Mouse (Mus musculus): ENCODE data around the gene Gsdma. TPM values are rescaled to one million over a fixed set of nuclear protein-coding genes. Genes with fewer than 3 reads are reported as not detected.
"Not testable (repeated sequence)": the region's sequence is repeated elsewhere in the genome, so short reads cannot be mapped to it uniquely, and the experiment has no call there.

Gene Gsdma
- total RNA-seq, 2 experiments from 2014 or later, result not detected

DNA sequence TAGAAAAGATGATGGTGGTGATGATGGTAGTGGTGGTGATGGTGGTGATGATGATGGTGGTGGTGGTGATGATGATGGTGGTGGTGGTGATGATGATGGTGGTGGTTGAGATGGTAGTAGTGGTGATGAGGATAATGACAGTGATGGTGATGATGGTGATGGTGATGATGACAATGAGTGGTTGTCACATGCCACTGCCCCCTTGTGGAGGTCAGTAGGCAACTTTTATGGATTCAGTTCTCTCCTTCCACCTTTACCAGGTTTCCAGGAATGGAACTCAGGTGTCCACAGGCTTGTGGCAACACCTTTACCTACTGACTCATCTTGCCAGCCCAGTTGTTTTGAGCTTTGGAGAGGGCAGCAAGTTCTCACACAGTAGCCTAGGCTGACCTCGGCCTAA lies 15.9 kb downstream of the Gsdma start:
- no peak for DNase-seq (ENCODE audit: low spot score)
- intact Hi-C loops (cut with DNase I), result no loop called here

- intact Hi-C loops (cut with DNase I); DNase-seq (ENCODE audit: low spot score): not testable (repeated sequence)
These were observed 16.4 kb downstream of the Gsdma start for GRCm38 (mm10) chr11:98680595-98680994.

GRCm38 (mm10) chr11:98681186-98681585 lies 17.0 kb downstream of the Gsdma start:
- intact Hi-C loops (cut with DNase I), result no loop called here
- no peak for DNase-seq (ENCODE audit: low spot score)

GRCm38 (mm10) chr11:98681786-98682745 lies 17.9 kb downstream of the Gsdma start, which contains the start of gene Psmd3:
TSS of gene Psmd3 (plus strand) at chr11:98682554.
- intact Hi-C loops (cut with DNase I), result no loop called here
- DNase-seq (ENCODE audit: low spot score), result peak; percentile 93

DNA sequence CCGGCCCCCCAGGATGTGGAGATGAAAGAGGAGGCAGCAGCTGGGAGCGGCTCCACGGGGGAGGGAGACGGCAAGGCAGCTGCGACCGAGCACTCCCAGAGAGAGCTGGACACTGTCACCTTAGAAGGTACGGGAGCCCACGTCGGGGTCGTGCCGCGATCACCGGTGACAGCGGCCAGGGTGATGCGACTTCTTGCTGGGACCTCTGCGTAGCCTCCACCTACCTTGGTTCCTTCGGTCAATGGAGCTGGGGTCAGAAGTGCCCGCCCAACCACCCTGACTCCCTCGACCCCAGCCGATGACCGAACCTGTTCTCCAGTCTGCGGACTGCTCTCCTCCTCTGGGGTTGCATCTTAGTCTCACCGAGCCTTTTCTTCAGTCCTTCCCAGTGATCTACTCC lies 18.7 kb downstream of the Gsdma start:
- intact Hi-C loops (cut with DNase I), result no loop called here
- no peak for DNase-seq (ENCODE audit: low spot score)

GRCm38 (mm10) chr11:98685642-98686041 lies 21.5 kb downstream of the Gsdma start:
- intact Hi-C loops (cut with DNase I), result no loop called here
- DNase-seq (ENCODE audit: low spot score), result no peak

DNA sequence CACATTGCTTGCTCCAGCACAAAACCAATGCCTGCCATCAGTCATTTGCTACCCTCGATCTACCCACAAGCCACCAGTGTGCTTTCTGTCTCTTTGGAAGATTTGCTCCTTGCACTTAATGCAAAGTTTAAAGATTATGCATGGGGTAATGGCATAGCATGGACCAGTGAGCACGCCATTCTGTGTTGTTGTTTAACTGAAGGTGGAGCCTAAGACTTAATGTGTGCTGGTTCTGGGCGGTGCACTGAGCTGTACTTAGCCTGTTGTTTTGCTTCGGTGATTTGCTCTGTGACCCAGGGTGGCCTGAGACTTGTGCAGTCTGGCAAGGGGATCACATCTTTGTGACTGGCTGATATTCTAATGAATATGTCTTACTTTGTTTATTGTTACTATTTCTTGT lies 22.8 kb downstream of the Gsdma start:
- DNase-seq (ENCODE audit: low spot score), result no peak
- intact Hi-C loops (cut with DNase I), result no loop called here

DNA sequence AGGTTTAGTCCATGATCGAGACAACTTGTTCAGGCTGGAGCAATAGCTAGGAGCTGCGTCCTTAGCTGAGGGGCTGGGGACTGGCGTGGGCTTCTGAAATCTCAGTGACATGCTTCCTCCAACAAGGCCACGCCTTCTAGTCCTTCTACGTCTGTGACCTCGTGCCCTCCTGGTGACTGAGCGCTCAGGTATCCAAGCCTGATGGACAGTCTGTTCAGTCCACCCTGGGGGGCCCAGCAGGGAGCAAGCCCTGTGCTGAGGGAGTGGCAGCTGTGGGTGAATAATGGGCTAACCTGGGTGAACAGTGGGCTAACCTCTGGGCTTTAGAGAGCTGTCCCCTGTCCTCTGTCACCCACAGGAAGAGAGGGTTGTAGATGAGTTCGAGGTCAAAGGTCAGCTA lies 23.9 kb downstream of the Gsdma start:
- DNase-seq (ENCODE audit: low spot score), result no peak
- intact Hi-C loops (cut with DNase I), result no loop called here

- intact Hi-C loops (cut with DNase I), result no loop called here
- DNase-seq (ENCODE audit: low spot score), result no peak
These were observed 29.1 kb downstream of the Gsdma start for GRCm38 (mm10) chr11:98693201-98693600.

DNA sequence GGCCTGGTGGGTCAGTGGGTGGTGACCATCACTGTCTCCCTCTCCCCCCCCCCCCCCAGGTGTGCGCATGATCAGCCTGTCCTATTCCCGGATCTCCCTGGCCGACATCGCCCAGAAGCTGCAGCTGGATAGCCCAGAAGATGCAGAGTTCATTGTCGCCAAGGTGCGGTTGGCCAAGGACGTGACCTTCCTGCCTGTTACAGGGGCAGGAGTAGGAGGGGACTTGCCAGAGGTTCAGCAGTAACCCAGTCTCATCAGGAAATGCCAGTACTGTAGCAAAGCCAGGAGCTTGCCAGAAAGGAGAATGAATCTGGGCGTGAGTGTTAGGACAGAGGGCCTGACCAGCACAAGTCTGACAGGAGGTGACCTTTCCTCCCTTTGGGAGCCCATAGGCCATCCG lies 29.6 kb downstream of the Gsdma start:
- intact Hi-C loops (cut with DNase I), result no loop called here

GRCm38 (mm10) chr11:98694301-98694700 lies 30.1 kb downstream of the Gsdma start:
- intact Hi-C loops (cut with DNase I), result no loop called here
- DNase-seq (ENCODE audit: low spot score), result no peak

More for the DNA sequence above, 29.6 kb downstream of the Gsdma start:
- DNase-seq (ENCODE audit: low spot score), result no peak

DNA sequence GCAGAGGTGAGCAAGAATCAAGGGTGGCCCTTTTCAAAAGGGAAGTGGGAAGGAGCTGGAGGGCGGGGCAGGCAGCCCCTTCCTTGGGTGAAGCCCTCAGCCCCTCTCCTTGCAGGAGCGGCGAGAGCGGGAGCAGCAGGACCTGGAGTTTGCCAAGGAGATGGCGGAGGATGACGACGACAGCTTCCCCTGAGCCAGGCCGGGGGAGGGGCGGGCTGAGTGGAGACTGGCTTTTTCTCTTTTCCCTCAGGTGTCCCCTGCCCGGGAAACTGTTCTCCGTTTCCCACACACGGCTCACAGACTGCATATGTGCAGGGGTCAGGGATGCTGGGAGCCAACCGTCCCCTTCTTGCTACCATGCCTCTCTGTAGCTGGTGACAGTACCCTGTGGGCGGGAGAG lies 31.3 kb downstream of the Gsdma start:
- intact Hi-C loops (cut with DNase I), result no loop called here
- no peak for DNase-seq (ENCODE audit: low spot score)

GRCm38 (mm10) chr11:98696454-98697216 lies 32.5 kb downstream of the Gsdma start:
- intact Hi-C loops (cut with DNase I), result no loop called here

DNA sequence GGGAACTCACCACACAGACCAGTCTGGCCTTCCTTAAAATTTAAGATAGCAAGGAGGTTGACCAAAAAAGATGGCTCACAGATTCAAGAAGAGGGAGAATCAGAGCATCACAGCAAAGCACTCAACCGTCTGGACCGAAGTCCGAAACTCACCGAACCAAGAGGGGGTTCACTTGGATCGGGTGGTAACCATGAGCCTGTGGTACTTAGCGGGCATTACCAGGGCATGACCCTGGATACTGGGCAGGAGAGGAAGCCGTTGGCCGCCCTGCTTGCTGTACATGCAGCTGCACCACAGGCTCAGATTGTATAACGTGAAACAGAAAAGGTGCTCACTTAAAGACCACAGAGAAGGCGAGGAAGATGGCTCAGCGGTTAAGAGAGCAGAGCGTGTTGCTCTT lies 33.1 kb downstream of the Gsdma start:
- intact Hi-C loops (cut with DNase I), result no loop called here
- DNase-seq (ENCODE audit: low spot score), result no peak

More at GRCm38 (mm10) chr11:98696454-98697216, 32.5 kb downstream of the Gsdma start:
- DNase-seq (ENCODE audit: low spot score), result no peak

GRCm38 (mm10) chr11:98698849-98699640 lies 34.9 kb downstream of the Gsdma start:
- intact Hi-C loops (cut with DNase I), result loop anchor here (2.0 kb wide), 1 partner anchor 130 kb away; no protein-coding TSS in a partner anchor
- DNase-seq (ENCODE audit: low spot score), result no peak

DNA sequence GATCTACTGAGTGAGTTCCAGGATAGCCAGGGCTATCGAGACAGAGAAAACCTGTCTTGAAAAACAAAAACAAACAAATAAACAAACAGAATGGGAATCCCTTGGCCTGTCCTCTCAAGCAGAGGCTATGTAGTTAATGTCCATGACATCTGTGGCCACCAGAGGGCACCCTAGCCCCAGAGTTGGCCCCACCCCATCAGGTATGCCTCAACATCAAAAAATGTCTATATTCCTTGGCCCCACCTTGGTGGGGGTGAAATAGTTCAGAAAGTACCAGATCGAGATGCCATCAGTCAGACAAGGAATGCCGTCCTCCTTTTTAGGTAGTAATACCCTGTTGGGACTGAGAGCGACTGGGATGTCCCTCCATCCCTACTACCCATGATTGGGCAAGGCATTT lies 35.8 kb downstream of the Gsdma start:
- DNase-seq (ENCODE audit: low spot score), result peak; percentile 54
- intact Hi-C loops (cut with DNase I), result loop anchor here (2.0 to 5.0 kb wide), 2 partner anchors 129 to 207 kb away; partner anchors contain the start of gene Cdc6

- intact Hi-C loops (cut with DNase I), result loop anchor here (5.0 kb wide), 1 partner anchor 206 kb away; the partner anchor contains the start of gene Cdc6
- DNase-seq (ENCODE audit: low spot score), result no peak
These were observed 37.1 kb downstream of the Gsdma start, which contains the start of gene Csf3 for GRCm38 (mm10) chr11:98701213-98701670. TSS of gene Csf3 (plus strand) at chr11:98701263.

DNA sequence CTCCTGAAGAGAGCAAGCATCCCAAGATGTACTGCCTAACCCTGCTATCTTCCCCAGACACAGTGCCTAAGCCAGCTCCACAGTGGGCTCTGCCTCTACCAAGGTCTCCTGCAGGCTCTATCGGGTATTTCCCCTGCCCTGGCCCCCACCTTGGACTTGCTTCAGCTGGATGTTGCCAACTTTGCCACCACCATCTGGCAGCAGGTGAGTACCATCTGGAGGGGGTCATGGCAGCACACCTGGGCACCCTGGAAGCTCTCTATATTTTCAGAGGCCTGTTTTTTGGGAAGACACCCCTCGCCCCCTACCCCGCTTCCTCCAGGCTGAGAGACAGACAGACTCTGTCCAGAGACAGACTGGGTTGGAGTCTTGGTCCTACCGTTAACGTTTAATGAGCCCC lies 38.2 kb downstream of the Gsdma start:
- no peak for DNase-seq (ENCODE audit: low spot score)
- intact Hi-C loops (cut with DNase I), result loop anchor here (5.0 kb wide), 1 partner anchor 205 kb away; the partner anchor contains the start of gene Cdc6

DNA sequence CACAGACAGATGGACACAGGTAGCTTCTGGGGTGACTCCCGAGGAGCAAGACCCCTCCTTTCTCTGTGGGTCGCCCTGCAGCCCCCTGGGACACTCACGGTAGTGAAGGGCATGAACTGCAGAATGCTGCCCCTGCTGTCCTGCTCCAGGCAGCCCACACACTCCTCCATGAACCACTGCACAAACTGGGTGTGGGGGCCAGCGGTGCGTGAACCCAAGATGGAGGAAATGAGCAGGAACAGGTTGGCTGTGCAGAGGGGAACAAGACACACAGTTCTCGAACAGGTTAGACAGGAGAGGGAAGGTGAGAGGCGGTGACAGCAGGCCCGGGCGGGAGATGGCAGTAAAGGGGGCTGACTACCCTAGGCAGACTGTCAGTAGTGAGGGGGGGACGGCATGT lies 40.9 kb downstream of the Gsdma start:
- intact Hi-C loops (cut with DNase I), result no loop called here
- DNase-seq (ENCODE audit: low spot score), result no peak

Data from heart, postnatal 25 days (tissue).